Mouse (Mus musculus): ENCODE measurements around the gene Usp54. TPM values are rescaled to one million over a fixed set of nuclear protein-coding genes. Genes with fewer than 3 reads are reported as not detected.
A peak's percentile ranks its signal among the peaks of the same experiment; 100 is the strongest.
"Not testable (repeated sequence)": the region's sequence is repeated elsewhere in the genome, so short reads cannot be mapped to it uniquely, and the experiment has no call there.

Gene Usp54
- polyA plus RNA-seq, 1 experiment from 2014 or later, result 1.0 TPM

DNA sequence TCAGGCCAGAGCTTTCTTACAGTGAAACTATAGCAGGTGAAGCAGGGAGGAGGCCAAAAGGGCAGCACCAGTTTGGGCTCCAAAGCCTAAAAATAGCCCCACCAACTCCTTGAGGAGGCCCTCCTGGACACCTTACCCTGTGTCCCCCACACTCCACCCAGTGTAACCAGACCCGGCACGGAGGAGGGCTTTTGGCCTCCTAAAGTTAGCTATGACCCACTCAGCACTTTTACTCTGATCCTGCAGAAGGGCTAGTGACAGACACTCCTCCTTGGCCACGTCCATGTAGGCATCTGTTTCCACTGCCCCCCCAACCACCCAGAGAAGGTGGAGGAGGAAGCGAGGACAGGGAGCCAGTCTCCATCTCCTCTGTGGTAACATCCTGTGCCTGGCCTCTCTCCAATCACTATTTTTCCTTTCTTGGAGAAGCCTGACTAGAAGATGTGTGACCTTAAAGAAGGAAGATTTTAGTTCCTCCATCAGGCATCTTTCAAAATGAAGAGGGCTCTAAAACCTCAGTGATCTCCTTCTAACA, 10.9 kb upstream of the Usp54 start:
- H3K9me3 ChIP-seq (replicated peaks), result no peaks in the 10 kb centered on the region
- no peaks in the 10 kb centered on the region for H3K27me3 ChIP-seq
- 52% methylated on average over 4 of the region's 4 CpGs for WGBS (ENCODE audit: insufficient replicate concordance)
- H3K27ac ChIP-seq, result no peak overlapping the region
- no peak overlapping the region for H3K4me3 ChIP-seq (replicated peaks)
- ATAC-seq (ENCODE audit: low read depth), result no peak
- no peak for DNase-seq
- no peak overlapping the region for H3K4me2 ChIP-seq
- peaks cover under 1% of the 10 kb centered on the region; the same call in 1 of the 2 replicates for H3K4me1 ChIP-seq (replicated peaks)
- no peaks in the 10 kb centered on the region for H3K36me3 ChIP-seq
- H3K9ac ChIP-seq, result no peak overlapping the region

GRCm38 (mm10) chr14:20651000-20651399, 10.1 kb upstream of the Usp54 start:
- Histone ChIP-seq H3K4me3 (replicated peaks) (no peak overlapping the region), H3K9ac (no peak overlapping the region), H3K9me3 (replicated peaks) (no peaks in the 10 kb centered on the region), H3K27ac (no peak overlapping the region), H3K27me3 (no peaks in the 10 kb centered on the region), H3K4me1 (replicated peaks) (peaks cover 7% of the 10 kb centered on the region; the same call in 1 of the 2 replicates), H3K36me3 (no peaks in the 10 kb centered on the region), H3K4me2 (no peak overlapping the region)
- 54% methylated on average over 2 of the region's 2 CpGs for WGBS (ENCODE audit: insufficient replicate concordance)
- ATAC-seq (ENCODE audit: low read depth) (no peak), DNase-seq (no peak)

GRCm38 (mm10) chr14:20646381-20646780, 5.5 kb upstream of the Usp54 start:
- H3K4me3 ChIP-seq (replicated peaks), result no peak overlapping the region

GRCm38 (mm10) chr14:20645547-20645946, 4.7 kb upstream of the Usp54 start:
- Histone ChIP-seq H3K4me1 (replicated peaks) (peaks cover 15% of the 10 kb centered on the region), H3K4me3 (replicated peaks) (no peak overlapping the region), H3K4me2 (no peak overlapping the region), H3K27me3 (no peaks in the 10 kb centered on the region), H3K27ac (no peak overlapping the region), H3K36me3 (no peaks in the 10 kb centered on the region), H3K9me3 (replicated peaks) (no peaks in the 10 kb centered on the region), H3K9ac (no peak overlapping the region)
- 44% methylated on average over 3 of the region's 3 CpGs for WGBS (ENCODE audit: insufficient replicate concordance)
- ATAC-seq (ENCODE audit: low read depth), result no peak
- no peak for DNase-seq

More at GRCm38 (mm10) chr14:20646381-20646780, 5.5 kb upstream of the Usp54 start:
- Histone ChIP-seq H3K27me3 (no peaks in the 10 kb centered on the region), H3K36me3 (no peaks in the 10 kb centered on the region), H3K4me1 (replicated peaks) (peaks cover 15% of the 10 kb centered on the region), H3K27ac (no peak overlapping the region), H3K9ac (no peak overlapping the region), H3K4me2 (no peak overlapping the region), H3K9me3 (replicated peaks) (no peaks in the 10 kb centered on the region)
- peak; percentile 68 for ATAC-seq (ENCODE audit: low read depth)
- no peak for DNase-seq

DNA sequence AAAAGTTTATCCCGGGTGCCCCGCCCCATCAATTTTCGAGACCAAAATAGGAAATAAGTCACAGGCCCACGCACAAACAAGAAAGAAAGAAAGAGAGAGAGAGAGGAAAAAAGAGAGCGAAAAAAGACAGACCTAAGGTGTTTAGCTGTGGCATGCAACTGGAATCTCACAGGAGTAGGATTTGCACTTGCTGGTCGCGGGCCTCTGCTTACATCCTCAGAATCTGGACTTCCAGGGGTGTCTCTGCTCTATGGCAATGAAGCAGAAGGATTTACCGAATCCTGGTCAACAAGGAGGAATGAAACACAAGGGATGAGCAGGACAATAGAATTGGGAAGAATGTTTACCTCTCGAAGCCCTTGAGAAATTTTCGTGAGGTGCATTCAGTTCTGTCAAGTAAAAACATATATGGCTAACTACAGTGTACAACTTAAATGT, 594 bp upstream of the Usp54 start:
- no peaks in the 10 kb centered on the region for H3K36me3 ChIP-seq
- H3K9me3 ChIP-seq (replicated peaks), result no peaks in the 10 kb centered on the region
- peak overlapping the region; percentile 90 for H3K4me2 ChIP-seq
- H3K27me3 ChIP-seq, result no peaks in the 10 kb centered on the region
- WGBS (ENCODE audit: insufficient replicate concordance), result 17% methylated on average over 10 of the region's 10 CpGs
- peak overlapping the region; percentile 90 for H3K27ac ChIP-seq
- peaks cover 25% of the 10 kb centered on the region for H3K4me1 ChIP-seq (replicated peaks)
- H3K4me3 ChIP-seq (replicated peaks), result peak overlapping the region; percentile 81
- DNase-seq (peak; percentile 21), ATAC-seq (ENCODE audit: low read depth) (no peak)
- H3K9ac ChIP-seq, result peak overlapping the region; percentile 87

DNA sequence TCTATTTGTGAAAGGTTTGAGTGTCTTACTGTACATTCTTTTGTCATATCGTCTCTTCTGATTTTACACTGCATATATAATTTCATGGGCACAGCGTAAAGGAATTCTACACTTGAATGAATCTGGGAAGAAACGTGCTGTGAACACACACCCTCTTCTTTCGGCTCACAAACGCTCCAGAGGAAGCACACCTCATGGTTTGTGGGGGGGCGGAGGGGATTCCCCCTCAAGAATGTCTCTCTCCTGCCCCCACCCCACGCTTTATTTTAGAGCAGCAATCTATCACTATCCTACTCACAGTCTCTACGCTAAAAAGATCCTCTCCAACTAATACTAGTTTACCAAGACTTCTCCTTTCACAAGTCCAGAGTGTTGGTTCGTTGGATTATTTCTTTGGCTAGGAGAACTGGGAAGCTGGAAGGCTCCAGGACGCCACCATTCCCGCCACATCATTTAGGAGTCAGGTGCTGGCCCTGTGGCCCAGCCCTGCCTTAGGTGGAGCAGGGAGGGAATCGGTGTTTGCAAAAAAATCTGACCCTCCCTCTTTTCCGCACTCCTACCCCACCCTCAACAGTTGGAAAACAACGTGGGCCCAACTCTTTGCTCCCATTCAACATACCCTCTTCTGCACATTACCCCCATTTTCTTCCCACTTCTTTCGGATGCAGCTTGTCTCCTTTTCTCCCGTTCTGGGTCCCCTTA, 794 bp downstream of the Usp54 start:
- peak overlapping the region; percentile 90 for H3K27ac ChIP-seq
- H3K9me3 ChIP-seq (replicated peaks), result no peaks in the 10 kb centered on the region
- H3K4me3 ChIP-seq (replicated peaks), result peak overlapping the region; percentile 81
- peak; percentile 55 for ATAC-seq (ENCODE audit: low read depth)
- peak overlapping the region; percentile 87 for H3K9ac ChIP-seq
- H3K27me3 ChIP-seq, result no peaks in the 10 kb centered on the region
- DNase-seq, result no peak
- no peaks in the 10 kb centered on the region for H3K36me3 ChIP-seq
- H3K4me1 ChIP-seq (replicated peaks), result peaks cover 29% of the 10 kb centered on the region
- H3K4me2 ChIP-seq, result peak overlapping the region; percentile 90
- WGBS (ENCODE audit: insufficient replicate concordance), result 8% methylated on average over 16 of the region's 16 CpGs

DNA sequence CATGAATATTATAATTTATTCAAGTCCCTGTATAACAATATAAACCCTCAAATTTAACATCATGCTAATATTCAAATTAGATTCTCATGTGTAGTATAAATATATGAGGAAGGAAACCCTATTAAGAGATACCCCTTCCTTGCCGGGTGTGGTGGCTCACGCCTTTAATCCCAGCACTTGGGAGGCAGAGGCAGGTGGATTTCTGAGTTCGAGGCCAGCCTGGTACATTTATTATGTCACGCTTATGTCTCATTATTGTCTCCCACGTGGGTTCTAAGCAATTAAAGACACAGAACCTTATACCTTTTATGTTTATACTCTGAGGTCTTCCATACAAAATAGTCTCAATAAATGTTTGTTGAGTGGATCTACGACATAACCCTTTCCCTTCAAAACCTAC, 2.2 kb downstream of the Usp54 start:
- ATAC-seq (ENCODE audit: low read depth), result no peak

GRCm38 (mm10) chr14:20637818-20638574, 2.9 kb downstream of the Usp54 start:
- H3K36me3 ChIP-seq, result no peaks in the 10 kb centered on the region
- H3K9ac ChIP-seq, result peak overlapping the region; percentile 3; the same call in 1 of the 2 replicates
- no peaks in the 10 kb centered on the region for H3K27me3 ChIP-seq
- H3K9me3 ChIP-seq (replicated peaks), result no peaks in the 10 kb centered on the region
- ATAC-seq (ENCODE audit: low read depth), result no peak
- no peak overlapping the region for H3K4me2 ChIP-seq
- H3K4me1 ChIP-seq (replicated peaks), result peaks cover 29% of the 10 kb centered on the region
- DNase-seq, result no peak
- WGBS (ENCODE audit: insufficient replicate concordance), result 57% methylated on average over 2 of the region's 2 CpGs
- H3K27ac ChIP-seq, result no peak overlapping the region
- H3K4me3 ChIP-seq (replicated peaks), result no peak overlapping the region

More for the DNA sequence above, 2.2 kb downstream of the Usp54 start:
- H3K4me1 ChIP-seq (replicated peaks), result peaks cover 29% of the 10 kb centered on the region
- H3K9me3 ChIP-seq (replicated peaks), result no peaks in the 10 kb centered on the region
- DNase-seq, result no peak
- H3K4me3 ChIP-seq (replicated peaks), result no peak overlapping the region
- no peak overlapping the region for H3K4me2 ChIP-seq
- H3K27ac ChIP-seq, result no peak overlapping the region
- no peaks in the 10 kb centered on the region for H3K36me3 ChIP-seq
- WGBS (ENCODE audit: insufficient replicate concordance), result 78% methylated on average over 6 of the region's 6 CpGs
- no peak overlapping the region for H3K9ac ChIP-seq
- no peaks in the 10 kb centered on the region for H3K27me3 ChIP-seq

- peaks cover 26% of the 10 kb centered on the region for H3K4me1 ChIP-seq (replicated peaks)
- H3K9ac ChIP-seq; H3K4me3 ChIP-seq (replicated peaks); H3K27ac ChIP-seq; H3K9me3 ChIP-seq (replicated peaks); H3K4me2 ChIP-seq; H3K27me3 ChIP-seq; ATAC-seq (ENCODE audit: low read depth); DNase-seq; H3K36me3 ChIP-seq: not testable (repeated sequence)
- 77% methylated on average over 3 of the region's 3 CpGs for WGBS (ENCODE audit: insufficient replicate concordance)
These were observed 3.9 kb downstream of the Usp54 start for GRCm38 (mm10) chr14:20636968-20637367.

DNA sequence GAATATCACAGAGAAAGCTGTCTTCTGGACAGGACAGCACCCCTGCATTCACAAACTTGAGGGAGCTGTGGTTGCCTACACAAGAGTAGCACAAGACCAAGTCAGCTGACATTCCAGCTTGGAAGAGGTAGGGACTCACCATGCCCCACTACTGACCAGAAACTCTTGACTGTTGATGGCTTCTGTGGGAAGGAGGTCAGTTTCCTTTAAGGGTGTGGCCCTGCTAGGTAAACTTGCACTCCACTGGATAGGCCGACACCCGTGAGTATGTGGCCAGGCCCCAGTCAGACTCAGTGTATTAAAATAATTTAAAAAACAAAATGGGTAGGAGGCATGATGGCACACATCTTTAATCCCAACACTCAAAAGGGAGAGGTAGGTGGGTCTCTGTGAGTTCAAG, 5.3 kb downstream of the Usp54 start:
- Histone ChIP-seq H3K4me2 (no peak overlapping the region), H3K4me1 (replicated peaks) (peaks cover 21% of the 10 kb centered on the region), H3K27me3 (no peaks in the 10 kb centered on the region), H3K9ac (no peak overlapping the region), H3K4me3 (replicated peaks) (no peak overlapping the region), H3K36me3 (no peaks in the 10 kb centered on the region), H3K27ac (no peak overlapping the region), H3K9me3 (replicated peaks) (no peaks in the 10 kb centered on the region)
- ATAC-seq (ENCODE audit: low read depth) (no peak), DNase-seq (no peak)
- 50% methylated on average over 2 of the region's 2 CpGs for WGBS (ENCODE audit: insufficient replicate concordance)

GRCm38 (mm10) chr14:20631253-20631652, 9.6 kb downstream of the Usp54 start:
- no peak overlapping the region for H3K27ac ChIP-seq
- DNase-seq, result no peak

More at GRCm38 (mm10) chr14:20631253-20631652, 9.6 kb downstream of the Usp54 start:
- peaks cover 8% of the 10 kb centered on the region for H3K4me1 ChIP-seq (replicated peaks)
- ATAC-seq (ENCODE audit: low read depth), result no peak
- H3K36me3 ChIP-seq, result no peaks in the 10 kb centered on the region
- 35% methylated on average over 4 of the region's 4 CpGs for WGBS (ENCODE audit: insufficient replicate concordance)
- no peaks in the 10 kb centered on the region for H3K27me3 ChIP-seq
- no peak overlapping the region for H3K4me3 ChIP-seq (replicated peaks)
- no peak overlapping the region for H3K4me2 ChIP-seq
- no peaks in the 10 kb centered on the region for H3K9me3 ChIP-seq (replicated peaks)
- no peak overlapping the region for H3K9ac ChIP-seq
